Mouse (Mus musculus): ENCODE measurements around the gene Spcs2.
A peak's percentile ranks its signal among the peaks of the same experiment; 100 is the strongest.

GRCm38 (mm10) chr7:99797911-99798647 is 65.2 kb downstream of the Spcs2 start:
- TF ChIP-seq CTCF (IDR thresholded peaks at IDR 0.05; ENCODE audit: low read depth, low read length) (peak; percentile 58), GATA1 (IDR thresholded peaks at IDR 0.05; ENCODE audit: borderline replicate concordance, low read length) (no peak), TAL1 (conservative IDR thresholded peaks at IDR 0.05; ENCODE audit: low read depth, low read length) (no peak), GATA2 (IDR thresholded peaks at IDR 0.05; ENCODE audit: borderline replicate concordance, low read depth, low read length) (no peak), POLR2AphosphoS5 (IDR thresholded peaks at IDR 0.05; ENCODE audit: insufficient replicate concordance, low read depth, low read length) (no peak)
